Mouse (Mus musculus) G1E (cell line): Measurements from ENCODE around the gene Lbr. TPM values are rescaled to one million over a fixed set of nuclear protein-coding genes. Genes with fewer than 3 reads are reported as not detected.

ENCODE experiments used
- ATAC-seq: 2 replicates; pipeline ENCODE4 v1.8.0; 2016; ENCODE audit warnings: mild to moderate bottlenecking; ENCODE audit not compliant: insufficient number of reproducible peaks, poor library complexity, low FRiP score, severe bottlenecking; ENCODE audit errors: extremely low read depth
- DNase-seq: peaks from one replicate; pipeline ENCODE4 v3.0.0; 2012; ENCODE audit warnings: low spot score
- H3K27me3 ChIP-seq: 2 replicates; pipeline ENCODE4 v1.6.1; 2012; ENCODE audit warnings: mild to moderate bottlenecking, low read length, inconsistent platforms; ENCODE audit not compliant: insufficient read depth
- H3K36me3 ChIP-seq: replicated peaks from 2 replicates; pipeline ENCODE3; 2012; ENCODE audit warnings: mild to moderate bottlenecking, inconsistent platforms
- H3K4me1 ChIP-seq: 2 replicates; pipeline ENCODE4 v1.6.1; 2012; ENCODE audit warnings: low read depth, low read length, inconsistent platforms, mixed read lengths; ENCODE audit not compliant: insufficient read depth
- H3K4me3 ChIP-seq: 2 replicates; pipeline ENCODE4 v1.5.1; 2012; ENCODE audit warnings: low read depth, mild to moderate bottlenecking, inconsistent platforms, low read length, moderate library complexity, mixed read lengths
- H3K9me3 ChIP-seq: replicated peaks from 2 replicates; pipeline ENCODE4 v1.6.1; 2012; ENCODE audit warnings: inconsistent platforms
- CTCF ChIP-seq: IDR thresholded peaks from 2 replicates; pipeline ENCODE4 v1.5.1; 2012; ENCODE audit warnings: low read depth, low read length, inconsistent platforms, mixed read lengths
- GATA1 ChIP-seq: IDR thresholded peaks from 2 replicates; pipeline ENCODE4 v1.6.1; 2012; ENCODE audit warnings: borderline replicate concordance, low read length, inconsistent platforms, mixed read lengths
- GATA2 ChIP-seq: IDR thresholded peaks from 2 replicates; pipeline ENCODE4 v1.6.1; 2012; ENCODE audit warnings: low read depth, low read length, inconsistent platforms, borderline replicate concordance
- POLR2AphosphoS5 ChIP-seq: IDR thresholded peaks from 2 replicates; pipeline ENCODE4 v1.6.1; 2012; ENCODE audit warnings: low read depth, low read length, inconsistent platforms; ENCODE audit not compliant: insufficient replicate concordance
- TAL1 ChIP-seq: conservative IDR thresholded peaks from 2 replicates; pipeline ENCODE4 v1.6.1; 2012; ENCODE audit warnings: low read depth, low read length, inconsistent platforms, mixed read lengths
- polyA plus RNA-seq: library from polyadenylated mRNA; stranded (reverse); fragments of >175 nt; gene quantifications from 2 replicates; pipeline ENCODE4 v1.2.3, GENCODE M21; 2012
- total RNA-seq, 2 experiments: library from RNA; stranded (forward) in 1 of 2; stranded (reverse) in 1 of 2; fragments of 200-1000 nt in 1 of 2; fragments of >200 nt in 1 of 2; fragmentation: Nextera tagmentation in 1 of 2; gene quantifications; 2 replicates each; pipeline ENCODE4 v1.2.3; 2014 to 2017

Gene Lbr
- total and polyA plus RNA-seq, 3 experiments = 85.4 to 265 (median 239) TPM

DNA sequence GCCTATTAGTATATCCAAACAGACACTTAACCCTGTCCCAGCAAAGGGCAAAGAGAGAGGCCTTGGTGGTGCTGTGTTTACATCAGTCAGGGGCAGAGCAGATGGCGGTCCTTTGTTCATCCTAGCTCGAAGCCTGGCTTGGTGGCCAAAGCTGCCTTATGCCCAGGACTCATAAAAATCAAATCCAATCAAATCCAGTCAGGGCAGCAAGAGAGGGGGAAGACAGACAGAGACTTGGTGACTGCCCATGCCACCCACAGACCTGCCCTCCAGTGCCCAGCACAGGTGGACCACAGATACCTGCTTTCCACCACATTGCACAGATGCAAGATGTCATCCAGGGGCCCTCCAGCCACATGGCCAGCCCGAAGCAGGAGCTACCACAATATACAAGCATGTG, 33.8 kb upstream of the Lbr start:
- H3K9me3 ChIP-seq = no peaks in the 10 kb centered on the region
- no peak for DNase-seq
- H3K4me3 ChIP-seq = no peak overlapping the region
- ATAC-seq = no peak
- H3K36me3 ChIP-seq = no peaks in the 10 kb centered on the region
- peaks cover 17% of the 10 kb centered on the region; the same call in 1 of the 2 replicates for H3K27me3 ChIP-seq
- TF ChIP-seq POLR2AphosphoS5 (no peak), GATA2 (no peak), TAL1 (no peak), GATA1 (no peak), CTCF (no peak)
- H3K4me1 ChIP-seq = peaks cover 62% of the 10 kb centered on the region

DNA sequence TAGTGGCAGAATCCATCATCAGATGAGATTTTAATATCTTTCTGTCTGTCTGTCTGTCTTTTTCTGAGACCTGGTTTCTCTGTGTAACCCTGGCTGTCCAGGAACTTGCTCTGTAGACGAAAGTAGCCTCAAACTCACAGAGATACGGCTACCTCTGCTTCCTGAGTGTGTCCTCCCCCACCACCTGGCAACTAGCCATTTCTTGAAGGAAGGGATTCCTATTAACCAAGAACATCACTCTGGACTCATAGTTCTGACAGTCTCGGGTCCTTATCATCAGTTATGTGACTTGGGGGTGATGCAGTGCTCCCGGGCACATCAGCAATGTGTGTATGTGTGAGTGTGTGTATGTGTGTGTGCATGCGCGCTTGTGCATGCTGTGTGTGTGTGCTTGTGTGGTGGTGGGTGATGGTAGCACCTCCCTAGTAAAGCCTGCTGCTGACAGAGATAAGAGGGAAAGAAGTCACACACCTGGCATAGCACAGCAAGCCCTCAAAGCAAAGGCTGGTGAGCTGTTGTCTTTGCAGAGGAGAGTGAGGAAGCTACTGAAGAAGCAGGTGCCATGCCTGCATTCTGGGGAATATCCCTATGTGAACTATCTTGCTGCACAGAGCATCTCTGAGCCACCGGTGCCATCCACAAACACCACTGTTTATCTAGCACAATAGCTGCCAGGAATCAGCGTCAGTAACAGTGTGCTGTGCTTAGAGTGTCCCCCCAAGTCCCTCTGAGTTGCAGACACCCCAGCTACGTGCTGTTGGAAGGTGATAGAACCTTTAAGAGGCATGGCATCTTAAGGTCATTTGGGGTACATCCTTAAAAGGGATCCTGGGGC, 30.5 kb upstream of the Lbr start:
- peak overlapping the region; percentile 0; the same call in 1 of the 2 replicates for H3K4me3 ChIP-seq
- TF ChIP-seq CTCF (no peak), TAL1 (peak; percentile 78)
- peaks cover 35% of the 10 kb centered on the region for H3K4me1 ChIP-seq
- no peaks in the 10 kb centered on the region for H3K9me3 ChIP-seq
- peaks cover 14% of the 10 kb centered on the region; the same call in 1 of the 2 replicates for H3K27me3 ChIP-seq
- ATAC-seq (peak; percentile 78), DNase-seq (no peak)
- no peaks in the 10 kb centered on the region for H3K36me3 ChIP-seq

- Histone ChIP-seq H3K27me3 (peaks cover 10% of the 10 kb centered on the region; the same call in 1 of the 2 replicates), H3K9me3 (no peaks in the 10 kb centered on the region), H3K36me3 (no peaks in the 10 kb centered on the region), H3K4me1 (peaks cover 30% of the 10 kb centered on the region), H3K4me3 (no peak overlapping the region)
- no peak for DNase-seq
- TF ChIP-seq TAL1 = no peak
- no peak for TF ChIP-seq CTCF
- no peak for TF ChIP-seq POLR2AphosphoS5
- no peak for TF ChIP-seq GATA2
- no peak for TF ChIP-seq GATA1
- no peak for ATAC-seq
These were observed 29.8 kb upstream of the Lbr start for GRCm38 (mm10) chr1:181872639-181873038.

DNA sequence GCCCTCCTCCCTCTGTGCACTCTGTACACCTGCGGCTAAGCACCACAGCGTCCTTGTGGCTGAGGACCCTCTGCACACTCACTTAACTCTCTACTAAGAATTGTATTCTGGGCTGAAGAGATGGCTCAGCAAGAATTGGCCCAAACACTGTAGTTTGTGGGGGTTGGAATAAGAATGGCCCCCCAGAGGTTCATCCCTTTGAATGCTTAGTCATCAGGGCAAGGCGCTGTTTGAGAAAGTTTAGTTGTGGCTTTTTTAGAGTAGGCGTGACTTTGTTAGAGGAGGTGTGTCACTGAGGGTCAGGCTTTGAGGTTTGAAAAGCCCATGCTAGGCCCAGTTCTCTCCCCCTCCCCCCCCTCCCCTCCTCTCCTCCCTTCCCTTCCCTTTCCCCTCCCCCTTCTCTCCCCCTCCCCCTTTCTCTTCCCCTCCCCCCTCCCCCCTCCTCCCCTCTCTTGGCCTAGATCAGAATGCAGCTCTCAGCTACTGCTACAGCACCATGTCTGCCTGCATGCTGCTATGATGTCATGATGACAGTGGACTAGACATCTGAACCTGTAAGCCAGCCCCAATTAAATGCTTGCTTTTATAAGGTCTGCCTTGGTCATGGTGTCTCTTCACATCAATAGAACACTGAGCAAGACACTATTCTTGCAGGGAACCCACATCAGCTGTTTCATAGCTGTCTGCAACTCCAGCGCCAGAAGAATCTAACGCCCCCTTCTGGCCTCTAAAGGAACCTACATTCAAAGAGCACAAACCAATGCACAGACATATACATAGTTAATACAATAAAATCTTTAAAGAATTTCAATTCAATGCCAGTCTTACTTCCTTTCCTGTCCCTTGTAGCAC, 23.8 kb upstream of the Lbr start:
- peaks cover 58% of the 10 kb centered on the region for H3K4me1 ChIP-seq
- no peaks in the 10 kb centered on the region for H3K36me3 ChIP-seq
- no peak overlapping the region for H3K4me3 ChIP-seq
- ATAC-seq (peak; percentile 69), DNase-seq (no peak)
- H3K27me3 ChIP-seq = no peaks in the 10 kb centered on the region
- H3K9me3 ChIP-seq = no peaks in the 10 kb centered on the region
- no peak for TF ChIP-seq CTCF
- TF ChIP-seq GATA1 = no peak
- TF ChIP-seq POLR2AphosphoS5 = no peak
- TF ChIP-seq TAL1 = no peak

DNA sequence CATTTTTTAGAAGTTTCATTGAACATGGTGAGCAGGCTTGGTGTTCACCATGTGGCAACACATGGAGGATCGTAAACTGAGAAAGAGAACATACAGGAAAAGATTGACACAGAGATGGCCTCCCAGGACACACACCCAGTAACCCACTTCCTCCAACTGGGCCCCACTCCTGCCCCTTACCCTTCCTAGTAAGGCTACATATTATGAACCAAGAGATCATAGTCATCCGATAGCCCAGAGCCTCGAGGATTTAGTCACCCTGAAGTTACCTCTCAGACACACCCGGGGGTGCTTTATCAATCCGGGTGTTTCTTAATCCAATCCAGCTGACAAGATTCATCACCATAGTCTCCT, 23.0 kb upstream of the Lbr start:
- Histone ChIP-seq H3K9me3 (no peaks in the 10 kb centered on the region), H3K4me1 (peaks cover 67% of the 10 kb centered on the region), H3K4me3 (no peak overlapping the region), H3K27me3 (no peaks in the 10 kb centered on the region), H3K36me3 (no peaks in the 10 kb centered on the region)
- DNase-seq = no peak
- TF ChIP-seq CTCF = no peak
- no peak for TF ChIP-seq GATA2
- no peak for TF ChIP-seq TAL1
- TF ChIP-seq POLR2AphosphoS5 = no peak
- no peak for TF ChIP-seq GATA1
- ATAC-seq = no peak

- TF ChIP-seq POLR2AphosphoS5 (no peak), TAL1 (no peak), CTCF (no peak), GATA1 (no peak), GATA2 (no peak)
- peaks cover 72% of the 10 kb centered on the region for H3K4me1 ChIP-seq
- peak overlapping the region; percentile 13; the same call in 1 of the 2 replicates for H3K4me3 ChIP-seq
- H3K36me3 ChIP-seq = no peaks in the 10 kb centered on the region
- no peak for ATAC-seq
- DNase-seq = no peak
- no peaks in the 10 kb centered on the region for H3K27me3 ChIP-seq
- H3K9me3 ChIP-seq = no peaks in the 10 kb centered on the region
These were observed 22.4 kb upstream of the Lbr start for GRCm38 (mm10) chr1:181864971-181865862.
